Mouse (Mus musculus) bone marrow macrophage, adult 2 months (primary cell): ENCODE data around the gene Gm11627.

Experiments
- CTCF ChIP-seq: IDR thresholded peaks from 2 replicates; pipeline ENCODE4 v1.5.1; 2012; ENCODE audit warnings: low read depth, mild to moderate bottlenecking, low read length, moderate library complexity
- POLR2A ChIP-seq: IDR thresholded peaks from 2 replicates; pipeline ENCODE4 v1.6.1; 2012; ENCODE audit warnings: mild to moderate bottlenecking, low read depth, low read length, borderline replicate concordance

DNA sequence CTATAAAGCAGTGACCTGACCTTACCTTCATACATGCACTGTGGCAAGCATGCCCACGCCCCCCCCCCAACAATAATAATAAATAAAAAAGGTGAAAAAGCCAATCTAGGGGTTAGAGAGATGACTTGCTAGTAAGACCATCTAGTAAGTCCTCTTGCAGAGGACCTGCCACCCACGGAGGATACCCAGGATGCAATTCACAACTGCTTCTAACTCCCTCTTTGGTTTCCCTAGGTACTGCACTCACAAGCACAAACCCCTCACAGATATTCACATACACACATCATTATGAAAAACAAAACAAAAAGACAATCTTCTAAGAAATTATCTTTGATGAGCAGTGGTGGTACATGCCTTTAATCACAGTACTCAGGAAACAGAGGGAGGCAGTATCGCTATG is 27.2 kb downstream of the Gm11627 start:
- TF ChIP-seq POLR2A (no peak), CTCF (no peak)
